Mouse (Mus musculus): ENCODE measurements at regions not wholly inside any gene's neighbourhood (a gene's known extent, or its start where the extent isn't known, plus 50 kb on each side); places are given as distances from the start of the nearest gene placed in this dataset.
A peak's percentile ranks its signal among the peaks of the same experiment; 100 is the strongest.

- H3K4me3 ChIP-seq (ENCODE audit: insufficient read depth, low read length), result no peak overlapping the region
- H3K27ac ChIP-seq (ENCODE audit: insufficient read depth, low read depth, low read length), result peak overlapping the region; percentile 91
- TF ChIP-seq POLR2A (IDR thresholded peaks at IDR 0.05; ENCODE audit: borderline replicate concordance, low read depth, low read length) (no peak), CTCF (IDR thresholded peaks at IDR 0.05; ENCODE audit: low read depth, low read length) (no peak)
- H3K4me1 ChIP-seq (ENCODE audit: control insufficient read depth, insufficient read depth, low read length), result peaks cover 4% of the 10 kb centered on the region; the same call in 1 of the 2 replicates
Observed at GRCm38 (mm10) chr13:5511784-5512183, 349.5 kb upstream of the Klf6 start.

DNA sequence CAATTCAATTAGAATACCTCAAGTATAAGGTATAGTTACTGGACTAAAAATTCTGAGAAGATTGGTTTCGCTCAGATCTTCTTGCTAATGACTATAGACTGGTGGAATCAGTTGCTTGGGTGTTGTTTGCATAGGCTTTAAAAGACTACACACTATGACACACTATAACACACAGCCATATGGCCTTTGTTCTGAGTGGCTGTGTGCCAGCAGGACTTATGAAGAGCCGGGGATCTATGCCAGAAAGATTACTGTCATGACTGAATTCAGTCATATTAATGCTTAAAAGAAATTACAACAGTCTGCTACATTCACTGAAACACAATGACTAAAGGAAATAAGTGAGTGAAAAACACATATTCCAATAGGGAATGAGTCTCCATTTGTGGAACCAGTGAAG is 345.7 kb upstream of the Klf6 start:
- H3K27ac ChIP-seq (ENCODE audit: insufficient read depth, low read depth, low read length), result no peak overlapping the region
- TF ChIP-seq POLR2A (IDR thresholded peaks at IDR 0.05; ENCODE audit: borderline replicate concordance, low read depth, low read length) (no peak), CTCF (IDR thresholded peaks at IDR 0.05; ENCODE audit: low read depth, low read length) (no peak)
- no peak overlapping the region for H3K4me3 ChIP-seq (ENCODE audit: insufficient read depth, low read length)
- peaks cover 6% of the 10 kb centered on the region for H3K4me1 ChIP-seq (ENCODE audit: control insufficient read depth, insufficient read depth, low read length)

DNA sequence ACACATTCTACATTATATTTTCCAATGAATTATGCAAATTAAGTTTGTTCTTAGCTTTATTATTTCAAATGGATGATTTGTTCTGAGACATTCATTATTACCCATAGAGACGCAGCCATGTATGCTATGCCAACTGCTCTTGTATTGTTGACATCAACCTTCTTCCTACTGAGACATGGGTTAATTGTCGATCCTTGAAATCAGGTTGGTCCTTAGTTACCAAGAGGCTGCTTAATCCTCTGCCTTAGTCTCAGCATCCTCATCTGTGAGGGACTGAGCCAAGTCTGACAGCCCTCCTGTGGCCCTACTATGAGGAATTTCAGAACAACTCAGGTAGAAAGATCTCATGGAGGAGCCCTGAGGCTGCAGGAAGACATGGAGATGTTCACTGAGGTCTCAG is 345.2 kb upstream of the Klf6 start:
- Histone ChIP-seq H3K4me3 (ENCODE audit: insufficient read depth, low read length) (no peak overlapping the region), H3K4me1 (ENCODE audit: control insufficient read depth, insufficient read depth, low read length) (peaks cover 6% of the 10 kb centered on the region), H3K27ac (ENCODE audit: insufficient read depth, low read depth, low read length) (no peak overlapping the region)
- TF ChIP-seq CTCF (IDR thresholded peaks at IDR 0.05; ENCODE audit: low read depth, low read length) (no peak), POLR2A (IDR thresholded peaks at IDR 0.05; ENCODE audit: borderline replicate concordance, low read depth, low read length) (no peak)

- H3K4me1 ChIP-seq (ENCODE audit: control insufficient read depth, insufficient read depth, low read length), result peaks cover 3% of the 10 kb centered on the region
- TF ChIP-seq CTCF (IDR thresholded peaks at IDR 0.05; ENCODE audit: low read depth, low read length) (no peak), POLR2A (IDR thresholded peaks at IDR 0.05; ENCODE audit: borderline replicate concordance, low read depth, low read length) (no peak)
- no peak overlapping the region for H3K27ac ChIP-seq (ENCODE audit: insufficient read depth, low read depth, low read length)
- H3K4me3 ChIP-seq (ENCODE audit: insufficient read depth, low read length), result no peak overlapping the region
Observed at GRCm38 (mm10) chr13:5519181-5519580, 342.1 kb upstream of the Klf6 start.

DNA sequence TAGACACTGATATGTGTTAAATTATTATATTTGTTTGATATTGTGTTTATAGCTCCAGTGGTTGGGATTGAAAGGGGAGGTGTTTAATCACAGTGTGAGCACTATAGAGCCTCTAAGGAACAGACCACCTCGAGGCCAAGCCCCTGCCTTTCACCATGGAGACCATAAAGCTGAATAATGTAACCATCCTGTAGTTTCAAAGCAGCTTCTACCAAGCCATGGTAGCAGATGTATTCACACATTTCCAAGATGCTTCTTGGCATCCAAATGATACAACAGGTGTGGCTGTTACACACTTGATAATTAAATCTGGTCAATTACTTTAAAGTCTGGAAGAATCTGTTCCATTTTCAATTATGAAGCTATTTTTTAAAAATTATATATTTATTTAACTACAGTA is 341.7 kb upstream of the Klf6 start:
- Histone ChIP-seq H3K4me3 (ENCODE audit: insufficient read depth, low read length) (no peak overlapping the region), H3K27ac (ENCODE audit: insufficient read depth, low read depth, low read length) (no peak overlapping the region), H3K4me1 (ENCODE audit: control insufficient read depth, insufficient read depth, low read length) (peaks cover 3% of the 10 kb centered on the region)
- TF ChIP-seq POLR2A (IDR thresholded peaks at IDR 0.05; ENCODE audit: borderline replicate concordance, low read depth, low read length) (no peak), CTCF (IDR thresholded peaks at IDR 0.05; ENCODE audit: low read depth, low read length) (no peak)

DNA sequence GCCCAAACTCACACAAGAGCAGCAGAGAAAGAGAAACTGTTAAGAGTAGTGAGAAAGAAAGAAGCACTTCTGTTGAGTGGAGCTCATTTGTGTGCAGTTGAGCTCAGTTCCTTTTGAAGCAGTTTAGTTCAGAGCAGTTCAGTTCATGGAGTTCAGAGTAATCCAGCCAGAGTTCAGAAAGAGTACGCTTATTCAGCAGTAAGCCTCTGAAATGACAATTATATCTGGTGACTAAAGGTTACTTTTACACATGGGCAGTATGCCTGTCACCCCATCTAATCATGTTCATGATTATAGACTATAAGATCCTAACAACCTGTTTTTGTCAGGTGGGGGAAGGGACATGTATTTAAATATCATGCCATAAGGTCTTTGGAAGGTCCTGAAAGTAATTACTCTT is 333.9 kb upstream of the Klf6 start:
- Histone ChIP-seq H3K4me1 (ENCODE audit: control insufficient read depth, insufficient read depth, low read length) (no peaks in the 10 kb centered on the region), H3K4me3 (ENCODE audit: insufficient read depth, low read length) (no peak overlapping the region), H3K27ac (ENCODE audit: insufficient read depth, low read depth, low read length) (no peak overlapping the region)
- TF ChIP-seq POLR2A (IDR thresholded peaks at IDR 0.05; ENCODE audit: borderline replicate concordance, low read depth, low read length) (no peak), CTCF (IDR thresholded peaks at IDR 0.05; ENCODE audit: low read depth, low read length) (no peak)

DNA sequence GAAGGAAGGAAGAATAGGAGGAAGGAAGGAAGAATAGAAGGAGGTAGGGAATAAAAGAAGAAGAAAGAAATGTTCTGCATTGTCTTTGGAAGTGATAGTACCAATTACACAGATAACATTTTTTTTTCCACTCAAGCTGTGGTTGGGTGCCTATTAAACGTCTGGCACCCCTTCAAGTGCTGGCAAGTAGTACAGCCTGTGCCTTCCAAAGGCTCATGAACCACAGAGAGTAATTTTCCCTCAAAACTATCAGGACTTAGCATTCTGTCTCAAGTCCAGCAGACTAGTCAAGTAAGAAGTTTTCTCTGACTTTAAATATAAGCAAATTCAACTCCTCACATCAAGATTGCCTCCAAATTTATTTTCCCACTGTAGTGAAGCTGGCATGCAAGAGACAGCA is 321.0 kb upstream of the Klf6 start:
- Histone ChIP-seq H3K4me1 (ENCODE audit: control insufficient read depth, insufficient read depth, low read length) (no peaks in the 10 kb centered on the region), H3K27ac (ENCODE audit: insufficient read depth, low read depth, low read length) (no peak overlapping the region), H3K4me3 (ENCODE audit: insufficient read depth, low read length) (no peak overlapping the region)
- no peak for TF ChIP-seq CTCF (IDR thresholded peaks at IDR 0.05; ENCODE audit: low read depth, low read length)
- no peak for TF ChIP-seq POLR2A (IDR thresholded peaks at IDR 0.05; ENCODE audit: borderline replicate concordance, low read depth, low read length)

GRCm38 (mm10) chr13:5545521-5545920 is 315.8 kb upstream of the Klf6 start:
- Histone ChIP-seq H3K4me1 (ENCODE audit: control insufficient read depth, insufficient read depth, low read length) (no peaks in the 10 kb centered on the region; the same call in 1 of the 2 replicates), H3K27ac (ENCODE audit: insufficient read depth, low read depth, low read length) (no peak overlapping the region), H3K4me3 (ENCODE audit: insufficient read depth, low read length) (no peak overlapping the region)
- TF ChIP-seq CTCF (IDR thresholded peaks at IDR 0.05; ENCODE audit: low read depth, low read length) (no peak), POLR2A (IDR thresholded peaks at IDR 0.05; ENCODE audit: borderline replicate concordance, low read depth, low read length) (no peak)

- Histone ChIP-seq H3K4me3 (ENCODE audit: insufficient read depth, low read length) (no peak overlapping the region), H3K4me1 (ENCODE audit: control insufficient read depth, insufficient read depth, low read length) (no peaks in the 10 kb centered on the region; the same call in 1 of the 2 replicates), H3K27ac (ENCODE audit: insufficient read depth, low read depth, low read length) (no peak overlapping the region)
- TF ChIP-seq CTCF (IDR thresholded peaks at IDR 0.05; ENCODE audit: low read depth, low read length), result no peak
- TF ChIP-seq POLR2A (IDR thresholded peaks at IDR 0.05; ENCODE audit: borderline replicate concordance, low read depth, low read length), result no peak
Observed at GRCm38 (mm10) chr13:5546011-5546410, 315.3 kb upstream of the Klf6 start.

- TF ChIP-seq POLR2A (IDR thresholded peaks at IDR 0.05; ENCODE audit: borderline replicate concordance, low read depth, low read length), result no peak
- no peak for TF ChIP-seq CTCF (IDR thresholded peaks at IDR 0.05; ENCODE audit: low read depth, low read length)
- no peaks in the 10 kb centered on the region; the same call in 1 of the 2 replicates for H3K4me1 ChIP-seq (ENCODE audit: control insufficient read depth, insufficient read depth, low read length)
- no peak overlapping the region for H3K4me3 ChIP-seq (ENCODE audit: insufficient read depth, low read length)
- no peak overlapping the region for H3K27ac ChIP-seq (ENCODE audit: insufficient read depth, low read depth, low read length)
Observed at GRCm38 (mm10) chr13:5546937-5547336, 314.3 kb upstream of the Klf6 start.

GRCm38 (mm10) chr13:5548768-5549167 is 312.5 kb upstream of the Klf6 start:
- no peaks in the 10 kb centered on the region; the same call in 1 of the 2 replicates for H3K4me1 ChIP-seq (ENCODE audit: control insufficient read depth, insufficient read depth, low read length)
- TF ChIP-seq POLR2A (IDR thresholded peaks at IDR 0.05; ENCODE audit: borderline replicate concordance, low read depth, low read length), result no peak
- TF ChIP-seq CTCF (IDR thresholded peaks at IDR 0.05; ENCODE audit: low read depth, low read length), result no peak
- H3K27ac ChIP-seq (ENCODE audit: insufficient read depth, low read depth, low read length), result no peak overlapping the region
- no peak overlapping the region for H3K4me3 ChIP-seq (ENCODE audit: insufficient read depth, low read length)

All from bone marrow macrophage, adult 2 months (primary cell).